Comparison of ENCODE assay signal across 11 mouse cellular contexts in genomic region chr11:35262289-35262941, GRCm38 (mm10).
A peak's percentile ranks its signal among the peaks of the same experiment; 100 is the strongest.
DNase-seq lines count a peak whose midpoint lies in the region; ATAC-seq lines count a peak whose summit lies in the region.
"Had no signal": no experiment of that assay in that cellular context is flagged by ENCODE, and none has a peak within 500 bp of the region (broad histone marks: within the 10 kb centered on the region; RNA-seq: fewer than 3 reads in every experiment).

No protein-coding gene starts in this region.

- no peaks in the 10 kb centered on the region; the same call in 1 of the 2 replicates for H3K27me3 ChIP-seq in lung, embryonic 15.5 days
- H3K27me3 ChIP-seq: forebrain, embryonic 13.5 days; limb, embryonic 13.5 days had no signal

- H3K4me3 ChIP-seq in lung, embryonic 15.5 days = no peak overlapping the region
- H3K4me3 ChIP-seq: forebrain, embryonic 13.5 days; limb, embryonic 13.5 days had no signal

- peak; percentile 42 for ATAC-seq in lung, embryonic 15.5 days (ENCODE audit: borderline replicate concordance, extremely low read depth, low FRiP score, low TSS enrichment)
- ATAC-seq: activated CD4-positive, CD25-positive, alpha-beta regulatory T cell, adult 4 months had no signal

- no peak overlapping the region for H3K4me2 ChIP-seq in lung, embryonic 15.5 days
- H3K4me2 ChIP-seq: forebrain, embryonic 13.5 days; limb, embryonic 13.5 days had no signal

- no peaks in the 10 kb centered on the region for H3K9me3 ChIP-seq in lung, embryonic 15.5 days
- H3K9me3 ChIP-seq: forebrain, embryonic 13.5 days had no signal

- intact Hi-C loops in heart, postnatal 36 days (cut with DNase I) = no loop called here

- peaks cover 19% of the 10 kb centered on the region for H3K4me1 ChIP-seq in lung, embryonic 15.5 days

- H3K9ac ChIP-seq in lung, embryonic 15.5 days = no peak overlapping the region
- H3K9ac ChIP-seq: forebrain, embryonic 13.5 days; limb, embryonic 13.5 days had no signal

- peak; percentile 23 for DNase-seq in heart, postnatal 4 days
- no peak for DNase-seq in heart, postnatal 36 days
- peak; percentile 33 to 35 for DNase-seq in lung, adult 18-20 months
- DNase-seq in lung, postnatal 25 days (ENCODE audit: low spot score) = no peak
- DNase-seq in adipocyte (ENCODE audit: low spot score) = peak; percentile 45
- no peak for DNase-seq in urinary bladder, adult 2 months (ENCODE audit: low spot score)
- DNase-seq in yolk sac, embryonic 10.5 days (ENCODE audit: low spot score) = no peak

- WGBS in lung, embryonic 15.5 days = 54% methylated on average over 12 of the region's 12 CpGs

- no peaks in the 10 kb centered on the region for H3K36me3 ChIP-seq in lung, embryonic 15.5 days
- H3K36me3 ChIP-seq: limb, embryonic 13.5 days had no signal

- H3K27ac ChIP-seq in lung, embryonic 15.5 days = no peak overlapping the region
- H3K27ac ChIP-seq: forebrain, embryonic 13.5 days; limb, embryonic 13.5 days had no signal

Comparison
In these comparisons a context has a peak if more than half of its experiments do, and no peak if none do; other contexts are left out.
1. DNase-seq: peak in heart, postnatal 4 days (single experiment), lung, adult 18-20 months (2 of 2) and adipocyte (single experiment); none in heart, postnatal 36 days (0 of 2), lung, postnatal 25 days (single experiment), urinary bladder, adult 2 months (single experiment) and yolk sac, embryonic 10.5 days (single experiment).